Comparison of ENCODE assay signal across 10 mouse cellular contexts in the genomic region with DNA sequence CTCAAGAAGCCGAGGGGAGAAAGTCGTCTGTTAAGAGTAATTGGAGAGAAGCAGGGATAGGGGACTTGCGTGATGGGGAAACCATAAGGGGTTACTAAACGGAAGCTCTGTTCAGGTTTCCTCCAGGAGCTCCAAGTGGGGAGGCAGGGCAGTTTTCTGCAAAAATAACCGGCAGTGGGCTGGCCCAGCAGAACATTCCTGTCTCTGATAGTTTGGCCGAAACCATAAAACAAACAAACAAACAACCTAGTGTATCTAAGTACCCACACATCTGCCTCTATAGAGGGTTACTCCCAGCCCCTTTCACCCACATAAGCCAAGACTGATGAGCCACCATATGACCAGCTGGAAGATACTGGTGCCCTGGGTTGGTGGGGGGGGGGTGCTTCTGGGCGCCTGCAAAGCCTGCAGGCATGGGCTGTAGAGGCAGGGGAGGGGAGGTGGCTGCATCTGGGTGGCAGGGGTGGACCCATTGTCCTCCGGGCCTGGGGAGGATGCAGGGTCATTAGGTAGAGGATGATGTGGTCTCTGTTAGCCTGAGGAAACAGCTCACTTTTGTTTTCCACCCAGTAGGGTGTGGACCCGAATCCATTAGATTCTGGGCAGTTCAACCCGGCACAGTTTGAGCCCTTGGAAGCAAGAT. TPM values are rescaled to one million over a fixed set of nuclear protein-coding genes. Genes with fewer than 3 reads are reported as not detected.
A peak's percentile ranks its signal among the peaks of the same experiment; 100 is the strongest.
DNase-seq lines count a peak whose midpoint lies in the region; ATAC-seq and TF ChIP-seq lines count a peak whose summit lies in the region.
"Had no signal": no experiment of that assay in that cellular context is flagged by ENCODE, and none has a peak within 500 bp of the region (broad histone marks: within the 10 kb centered on the region; RNA-seq: fewer than 3 reads in every experiment).

No protein-coding gene starts in this region.

- 26% methylated on average over 10 of the region's 10 CpGs for WGBS in kidney, embryonic 15.5 days
- 20% methylated on average over 10 of the region's 10 CpGs for WGBS in forebrain, embryonic 15.5 days
- 30% methylated on average over 10 of the region's 10 CpGs for WGBS in midbrain, embryonic 15.5 days

- peak overlapping the region; percentile 3; the same call in 1 of the 2 replicates for H3K4me2 ChIP-seq in kidney, embryonic 15.5 days
- peak overlapping the region; percentile 22 for H3K4me2 ChIP-seq in forebrain, embryonic 15.5 days (replicated peaks)
- H3K4me2 ChIP-seq in midbrain, embryonic 15.5 days, result peak overlapping the region; percentile 31

- DNase-seq in kidney, adult 8-10 months, result no peak
- peak; percentile 40 for DNase-seq in brain, embryonic 14.5 days (ENCODE audit: low read depth)
- no peak for DNase-seq in spleen, adult 12 weeks (ENCODE audit: low spot score)
- DNase-seq in lung, postnatal 25 days (ENCODE audit: low spot score), result no peak
- DNase-seq in kidney, adult 18-20 months, result no peak
- DNase-seq: cerebellum, adult 9-10 months had no signal

- 0 out of 2 replicates have a peak, but pooled peaks have one; percentile 40 for ATAC-seq in kidney, embryonic 15.5 days (replicated peaks; ENCODE audit: low FRiP score)
- peak; percentile 31; the same call in 1 of the 2 replicates for ATAC-seq in forebrain, embryonic 15.5 days (replicated peaks)
- ATAC-seq in midbrain, embryonic 15.5 days (replicated peaks), result peak; percentile 31; the same call in 1 of the 2 replicates

- no peak for TF ChIP-seq CTCF in brain, embryonic 14.5 days (IDR thresholded peaks at IDR 0.05; ENCODE audit: borderline replicate concordance, extremely low read depth, insufficient read depth, insufficient read length)

- peaks cover 38% of the 10 kb centered on the region for H3K4me1 ChIP-seq in kidney, embryonic 15.5 days
- H3K4me1 ChIP-seq in forebrain, embryonic 15.5 days, result peaks cover 24% of the 10 kb centered on the region
- H3K4me1 ChIP-seq in midbrain, embryonic 15.5 days, result peaks cover 18% of the 10 kb centered on the region

- H3K4me3 ChIP-seq in kidney, embryonic 15.5 days (replicated peaks), result no peak overlapping the region
- H3K4me3 ChIP-seq in forebrain, embryonic 15.5 days, result no peak overlapping the region
- no peak overlapping the region for H3K4me3 ChIP-seq in midbrain, embryonic 15.5 days

- no peak for TF ChIP-seq POLR2A in brain, embryonic 14.5 days (IDR thresholded peaks at IDR 0.05; ENCODE audit: borderline replicate concordance, extremely low read depth, insufficient read depth, insufficient read length, poor library complexity, severe bottlenecking)

- no peak overlapping the region for H3K9ac ChIP-seq in kidney, embryonic 15.5 days
- no peak overlapping the region for H3K9ac ChIP-seq in forebrain, embryonic 15.5 days (replicated peaks)
- H3K9ac ChIP-seq in midbrain, embryonic 15.5 days, result no peak overlapping the region
- H3K9ac ChIP-seq: liver, embryonic 14.5 days had no signal

- H3K9me3 ChIP-seq in kidney, embryonic 15.5 days (replicated peaks), result no peaks in the 10 kb centered on the region
- no peaks in the 10 kb centered on the region for H3K9me3 ChIP-seq in forebrain, embryonic 15.5 days
- H3K9me3 ChIP-seq in midbrain, embryonic 15.5 days, result no peaks in the 10 kb centered on the region

- peak overlapping the region; percentile 14 for H3K27ac ChIP-seq in kidney, embryonic 15.5 days
- H3K27ac ChIP-seq in forebrain, embryonic 15.5 days (replicated peaks), result peak overlapping the region; percentile 49
- H3K27ac ChIP-seq in midbrain, embryonic 15.5 days, result 0 out of 2 replicates have a peak overlapping the region, but pooled peaks have one; percentile 3
- H3K27ac ChIP-seq: liver, embryonic 14.5 days had no signal

- H3K36me3 ChIP-seq in kidney, embryonic 15.5 days, result no peaks in the 10 kb centered on the region
- no peaks in the 10 kb centered on the region for H3K36me3 ChIP-seq in forebrain, embryonic 15.5 days
- H3K36me3 ChIP-seq in midbrain, embryonic 15.5 days (replicated peaks), result no peaks in the 10 kb centered on the region

- peaks cover 49% of the 10 kb centered on the region for H3K27me3 ChIP-seq in kidney, embryonic 15.5 days
- H3K27me3 ChIP-seq in forebrain, embryonic 15.5 days, result no peaks in the 10 kb centered on the region
- 0 out of 2 replicates have a peak, but pooled peaks cover 3% of the 10 kb centered on the region for H3K27me3 ChIP-seq in midbrain, embryonic 15.5 days (replicated peaks)

RNA-seq across cellular contexts. Expression of a gene that starts 13.9 kb away (rescaled TPM):
- 11.7 and 12.2 TPM in 2 replicates for polyA plus RNA-seq in kidney, embryonic 15.5 days (2015; fragmentation: Nextera tagmentation; extraction: Ambion mirVana)
- 53.3 and 66.5 TPM in 2 replicates for polyA plus RNA-seq in brain, embryonic 14.5 days (2012; rRNA removed)
- 30.8 and 34.7 TPM in 2 replicates for polyA plus RNA-seq in forebrain, embryonic 15.5 days (2015; fragmentation: Nextera tagmentation; extraction: Ambion mirVana)
- polyA plus RNA-seq in midbrain, embryonic 15.5 days (2015; fragmentation: Nextera tagmentation; extraction: Ambion mirVana), result 24.0 and 25.5 TPM in 2 replicates
